Mouse (Mus musculus) testis, adult 2 months (tissue): Measurements from ENCODE around the gene Foxa1.

Source experiments
- CTCF ChIP-seq: fragments of 200-500 bp; IDR thresholded peaks from 2 replicates; pipeline ENCODE4 v1.5.1; 2012; ENCODE audit warnings: low read depth, mild to moderate bottlenecking, inconsistent platforms, low read length, moderate library complexity; ENCODE audit not compliant: control insufficient read depth, insufficient read depth, insufficient replicate concordance
- POLR2A ChIP-seq: fragments of 200-500 bp; IDR thresholded peaks from 2 replicates; pipeline ENCODE4 v1.6.1; 2012; ENCODE audit warnings: low read depth, mild to moderate bottlenecking, inconsistent platforms, low read length, moderate library complexity; ENCODE audit not compliant: control insufficient read depth

DNA sequence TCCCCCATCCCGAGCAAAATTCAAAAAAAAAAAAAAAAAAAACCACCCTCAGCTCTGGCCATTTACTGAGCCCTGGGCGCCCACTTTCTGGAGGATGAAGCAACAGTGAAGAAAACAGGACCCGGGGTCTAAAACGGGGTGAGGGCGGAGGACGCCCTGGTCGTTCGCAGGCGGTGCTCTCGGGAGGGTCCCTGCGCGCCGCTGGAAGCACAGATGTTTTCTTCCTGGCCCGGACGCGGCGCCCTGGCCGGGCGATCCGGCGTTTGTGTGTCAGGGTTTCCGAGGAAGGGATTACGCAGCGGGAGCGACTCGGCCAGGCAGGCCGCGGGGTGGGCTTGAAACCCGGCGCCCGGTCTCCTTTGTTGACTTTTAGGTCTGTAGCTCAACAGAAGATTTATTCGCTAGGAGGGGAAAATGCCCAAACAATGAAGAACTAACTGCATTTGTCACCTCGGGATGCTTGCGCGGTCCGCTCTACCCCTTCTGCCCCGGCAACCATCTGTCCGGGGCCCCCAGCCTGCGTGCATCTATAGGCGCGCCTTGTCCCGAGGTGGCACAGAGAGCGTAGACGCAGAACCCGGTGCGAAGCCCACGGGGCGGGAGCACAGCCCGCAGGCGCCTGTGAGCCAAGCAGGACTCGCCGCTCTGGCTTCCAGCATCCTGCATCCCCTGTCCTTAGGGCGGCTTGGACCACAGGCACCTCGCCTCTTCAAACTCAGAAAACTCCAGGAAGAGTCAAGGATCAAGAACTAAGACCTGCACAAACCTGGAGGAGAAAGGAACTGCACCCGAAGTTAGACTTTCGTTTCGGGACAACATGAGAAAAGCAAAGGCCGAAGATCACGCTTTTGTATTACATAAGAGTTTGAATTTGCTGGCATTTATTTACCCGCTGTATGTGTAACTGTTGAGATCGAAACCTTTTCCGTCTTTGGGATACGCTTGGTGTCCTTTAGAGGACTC, 7.8 kb downstream of the Foxa1 start:
- no peak for TF ChIP-seq POLR2A
- TF ChIP-seq CTCF, result no peak
